9 mouse cellular contexts compared by ENCODE assay signal in the genomic region with DNA sequence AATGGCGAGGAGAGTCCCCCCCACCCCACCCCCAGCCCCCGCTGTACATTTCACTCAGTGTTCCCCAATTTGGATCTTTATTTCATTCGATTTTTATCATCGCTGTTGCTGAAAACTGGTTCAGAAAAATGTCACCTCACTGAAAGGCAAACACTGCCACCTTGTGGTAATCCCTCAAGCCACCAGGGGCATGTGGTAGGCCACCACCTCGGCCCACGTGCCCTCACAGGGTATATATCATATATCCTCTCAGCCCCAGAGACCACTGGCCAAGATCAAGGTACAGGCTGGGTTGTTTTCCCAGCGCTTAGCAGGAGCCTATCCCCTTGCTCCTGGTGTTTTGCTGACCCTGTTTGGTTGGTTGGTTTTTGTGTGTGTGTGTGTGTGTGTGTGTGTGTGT. TPM values are rescaled to one million over a fixed set of nuclear protein-coding genes. Genes with fewer than 3 reads are reported as not detected.
DNase-seq lines count a peak whose midpoint lies in the region; ATAC-seq lines count a peak whose summit lies in the region.
"Had no signal": no experiment of that assay in that cellular context is flagged by ENCODE, and none has a peak within 500 bp of the region (broad histone marks: within the 10 kb centered on the region; RNA-seq: fewer than 3 reads in every experiment).

No protein-coding gene starts in this region.

- no peaks in the 10 kb centered on the region for H3K9me3 ChIP-seq in liver, embryonic 11.5 days (ENCODE audit: control insufficient read depth, low read length)
- no peaks in the 10 kb centered on the region for H3K9me3 ChIP-seq in midbrain, embryonic 16.5 days (replicated peaks; ENCODE audit: control insufficient read depth, low read length, poor library complexity, severe bottlenecking)

- peak; percentile 64 for DNase-seq in liver
- DNase-seq in liver, embryonic 11.5 days (ENCODE audit: low spot score), result no peak
- DNase-seq in NIH3T3 (ENCODE audit: low read depth), result peak; percentile 89
- DNase-seq in embryo, embryonic 10.5 days (ENCODE audit: low spot score), result peak; percentile 85
- peak; percentile 74 for DNase-seq in heart, postnatal 4 days
- peak; percentile 51 to 64 for DNase-seq in left cerebral cortex, postnatal 14 days (ENCODE audit: low spot score in 2 of 2)
- DNase-seq in thymus, postnatal 25 days, result peak; percentile 80

- H3K4me2 ChIP-seq in liver, embryonic 11.5 days, result no peak overlapping the region
- no peak overlapping the region for H3K4me2 ChIP-seq in midbrain, embryonic 16.5 days (ENCODE audit: low read length)

- intact Hi-C loops in left cerebral cortex, postnatal 14 days (cut with DNase I), result loop anchor here (5.0 kb wide), 1 partner anchor 63 kb away; a partner anchor contains a TSS

- no peaks in the 10 kb centered on the region for H3K36me3 ChIP-seq in liver, embryonic 11.5 days (ENCODE audit: control insufficient read depth, insufficient read depth, low read length)
- no peaks in the 10 kb centered on the region for H3K36me3 ChIP-seq in midbrain, embryonic 16.5 days (ENCODE audit: control insufficient read depth, insufficient read depth, low read length)

- H3K4me1 ChIP-seq in liver, embryonic 11.5 days (replicated peaks; ENCODE audit: control insufficient read depth, insufficient read depth, low read length), result no peaks in the 10 kb centered on the region
- no peaks in the 10 kb centered on the region for H3K4me1 ChIP-seq in midbrain, embryonic 16.5 days (ENCODE audit: control insufficient read depth, insufficient read depth, low read length)

- no peak for ATAC-seq in liver, embryonic 11.5 days (replicated peaks; ENCODE audit: low FRiP score)
- ATAC-seq in midbrain, embryonic 16.5 days, result 0 out of 2 replicates have a peak, but pooled peaks have one; percentile 58

- H3K27me3 ChIP-seq in liver, embryonic 11.5 days (replicated peaks; ENCODE audit: control insufficient read depth, insufficient read depth, low read length), result no peaks in the 10 kb centered on the region
- H3K27me3 ChIP-seq in midbrain, embryonic 16.5 days (ENCODE audit: control insufficient read depth, insufficient read depth, low read depth, low read length), result no peaks in the 10 kb centered on the region

- no peak overlapping the region for H3K4me3 ChIP-seq in liver, embryonic 11.5 days (ENCODE audit: low read depth, low read length)
- no peak overlapping the region for H3K4me3 ChIP-seq in midbrain, embryonic 16.5 days (ENCODE audit: low read depth, low read length)

- H3K9ac ChIP-seq in liver, embryonic 11.5 days (ENCODE audit: low read depth, low read length), result no peak overlapping the region
- no peak overlapping the region for H3K9ac ChIP-seq in midbrain, embryonic 16.5 days (ENCODE audit: low read depth, low read length)

- no peak overlapping the region for H3K27ac ChIP-seq in liver, embryonic 11.5 days (ENCODE audit: low read depth, low read length)
- no peak overlapping the region for H3K27ac ChIP-seq in midbrain, embryonic 16.5 days (ENCODE audit: low read length)

- WGBS in liver, embryonic 11.5 days, result 21% methylated on average over 7 of the region's 7 CpGs
- 32% methylated on average over 7 of the region's 7 CpGs for WGBS in midbrain, embryonic 16.5 days

RNA-seq across cellular contexts. Expression of a gene that starts 11.2 kb away (rescaled TPM):
- 2.4 and 4.3 TPM in 2 replicates for polyA plus RNA-seq in liver, embryonic 11.5 days (2014; fragmentation: Nextera tagmentation; extraction: Ambion mirVana)
- total RNA-seq in heart, postnatal 4 days (2021), result 1 to 10 TPM; 1.6 TPM
- total RNA-seq in left cerebral cortex, postnatal 14 days (2021), result 1 to 10 TPM; 1.4 to 2.1 TPM
- 6.4 and 7.9 TPM in 2 replicates for polyA plus RNA-seq in midbrain, embryonic 16.5 days (2015; fragmentation: Nextera tagmentation; extraction: Ambion mirVana)

RNA-seq across cellular contexts. Expression of a gene that starts 13.9 kb away (rescaled TPM):
- 91.8 and 99.6 TPM in 2 replicates for polyA plus RNA-seq in liver, embryonic 11.5 days (2014; fragmentation: Nextera tagmentation; extraction: Ambion mirVana)
- 10 to 100 TPM; 38.0 to 42.1 TPM for total RNA-seq in heart, postnatal 4 days (2021)
- 1 to 10 TPM; 5.3 to 5.6 TPM for total RNA-seq in left cerebral cortex, postnatal 14 days (2021)
- 18.3 and 19.9 TPM in 2 replicates for polyA plus RNA-seq in midbrain, embryonic 16.5 days (2015; fragmentation: Nextera tagmentation; extraction: Ambion mirVana)

RNA-seq across cellular contexts. Expression of a gene that starts 38.4 kb away (rescaled TPM):
- 4.0 and 5.8 TPM in 2 replicates for polyA plus RNA-seq in liver, embryonic 11.5 days (2014; fragmentation: Nextera tagmentation; extraction: Ambion mirVana)
- 10 to 100 TPM; 36.9 to 43.9 TPM for total RNA-seq in heart, postnatal 4 days (2021)
- total RNA-seq in left cerebral cortex, postnatal 14 days (2021), result 10 to 100 TPM; 22.1 to 25.7 TPM
- 6.3 and 6.9 TPM in 2 replicates for polyA plus RNA-seq in midbrain, embryonic 16.5 days (2015; fragmentation: Nextera tagmentation; extraction: Ambion mirVana)

RNA-seq across cellular contexts. Expression of a gene that starts 38.6 kb away (rescaled TPM):
- polyA plus RNA-seq in liver, embryonic 11.5 days (2014; fragmentation: Nextera tagmentation; extraction: Ambion mirVana), result 1.0 and 1.3 TPM in 2 replicates
- total RNA-seq in heart, postnatal 4 days (2021), result 1 to 10 TPM in 1 of 2 experiments, under 1 TPM in 1; 0.90 to 1.3 TPM
- under 1 TPM; 0.36 to 0.53 TPM for total RNA-seq in left cerebral cortex, postnatal 14 days (2021)
- polyA plus RNA-seq in midbrain, embryonic 16.5 days (2015; fragmentation: Nextera tagmentation; extraction: Ambion mirVana), result not detected in 2 replicates
- polyA plus RNA-seq: frontal cortex, adult 2 months had no signal

RNA-seq across cellular contexts. Expression of a gene that starts 56.9 kb away (rescaled TPM):
- polyA plus RNA-seq in liver, embryonic 11.5 days (2014; fragmentation: Nextera tagmentation; extraction: Ambion mirVana), result 0.13 and 0.23 TPM in 2 replicates
- under 1 TPM; 0.52 to 0.63 TPM for total RNA-seq in heart, postnatal 4 days (2021)
- 10 to 100 TPM; 21.2 to 22.3 TPM for total RNA-seq in left cerebral cortex, postnatal 14 days (2021)
- 3.4 and 4.8 TPM in 2 replicates for polyA plus RNA-seq in midbrain, embryonic 16.5 days (2015; fragmentation: Nextera tagmentation; extraction: Ambion mirVana)

Comparison
In these comparisons a context has a peak if more than half of its experiments do, and no peak if none do; other contexts are left out.
1. RNA of a gene that starts 13.9 kb away (total RNA-seq): 38.0 to 42.1 TPM in heart, postnatal 4 days; 5.3 to 5.6 TPM in left cerebral cortex, postnatal 14 days; every median in the first group is over 4 times any median in the second.